Mouse (Mus musculus): ENCODE data around the gene Gm9844.

- TF ChIP-seq CTCF (IDR thresholded peaks at IDR 0.05; ENCODE audit: low read depth) (no peak), EP300 (optimal IDR thresholded peaks at IDR 0.05) (no peak)
These were observed 35.9 kb downstream of the Gm9844 start for GRCm38 (mm10) chr7:24897959-24898358.

Measured in stomach, postnatal 0 days (tissue).